Mouse (Mus musculus) layer of hippocampus, adult 9-11 months (tissue): ENCODE data around the gene Gm21103.
"Not testable (repeated sequence)": the region's sequence is repeated elsewhere in the genome, so short reads cannot be mapped to it uniquely, and the experiment has no call there.

Experiments used
- DNase-seq: peaks from one replicate; pipeline ENCODE4 v3.0.0; 2022

Gene Gm21103

DNA sequence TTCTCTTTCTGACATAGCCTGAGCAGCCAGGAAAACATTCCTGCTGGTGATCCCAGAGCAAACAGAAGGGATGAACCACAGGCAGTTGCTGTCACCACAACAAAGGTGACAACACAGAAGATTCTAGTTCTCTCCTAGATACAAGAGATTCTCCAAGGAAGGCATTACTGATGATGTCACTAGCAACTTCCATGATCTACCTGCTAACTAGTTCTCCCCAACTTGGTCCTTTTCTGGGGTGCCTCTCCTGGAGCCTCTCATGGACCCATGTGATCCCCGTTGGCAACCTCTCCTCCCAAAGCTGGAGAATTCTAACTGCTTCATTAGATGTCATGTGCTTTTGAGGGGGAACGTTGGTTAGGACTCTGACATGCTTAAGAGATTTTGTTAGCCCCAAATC is at the start of gene Gm21103:
TSS of gene Gm21103 (minus strand) at position 101 of the 400 bp plus-strand sequence.
- DNase-seq: not testable (repeated sequence)

DNA sequence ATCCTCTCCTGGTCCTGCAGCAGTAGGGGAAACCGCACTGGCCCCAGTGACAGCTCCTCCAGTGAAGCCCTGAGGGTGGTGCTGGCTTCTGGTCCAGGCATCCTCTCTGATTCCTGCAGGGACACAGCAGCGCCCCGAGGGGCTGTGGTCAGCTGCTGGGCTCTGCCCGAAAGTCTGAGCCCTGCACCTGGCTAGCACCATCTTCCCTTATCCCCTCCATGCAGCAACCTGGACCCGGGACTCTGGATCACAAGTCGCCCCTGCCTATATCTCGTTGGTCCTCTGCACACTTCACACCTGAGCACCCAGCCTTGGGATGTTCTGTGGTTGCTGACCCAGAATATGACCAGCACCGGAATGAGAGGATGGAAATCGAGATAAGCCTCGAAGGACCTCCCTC is 38.9 kb upstream of the Gm21103 start, which contains the start of gene Gm3618:
TSS of gene Gm3618 (minus strand) at position 101 of the 400 bp plus-strand sequence.
- not testable (repeated sequence) for DNase-seq

DNA sequence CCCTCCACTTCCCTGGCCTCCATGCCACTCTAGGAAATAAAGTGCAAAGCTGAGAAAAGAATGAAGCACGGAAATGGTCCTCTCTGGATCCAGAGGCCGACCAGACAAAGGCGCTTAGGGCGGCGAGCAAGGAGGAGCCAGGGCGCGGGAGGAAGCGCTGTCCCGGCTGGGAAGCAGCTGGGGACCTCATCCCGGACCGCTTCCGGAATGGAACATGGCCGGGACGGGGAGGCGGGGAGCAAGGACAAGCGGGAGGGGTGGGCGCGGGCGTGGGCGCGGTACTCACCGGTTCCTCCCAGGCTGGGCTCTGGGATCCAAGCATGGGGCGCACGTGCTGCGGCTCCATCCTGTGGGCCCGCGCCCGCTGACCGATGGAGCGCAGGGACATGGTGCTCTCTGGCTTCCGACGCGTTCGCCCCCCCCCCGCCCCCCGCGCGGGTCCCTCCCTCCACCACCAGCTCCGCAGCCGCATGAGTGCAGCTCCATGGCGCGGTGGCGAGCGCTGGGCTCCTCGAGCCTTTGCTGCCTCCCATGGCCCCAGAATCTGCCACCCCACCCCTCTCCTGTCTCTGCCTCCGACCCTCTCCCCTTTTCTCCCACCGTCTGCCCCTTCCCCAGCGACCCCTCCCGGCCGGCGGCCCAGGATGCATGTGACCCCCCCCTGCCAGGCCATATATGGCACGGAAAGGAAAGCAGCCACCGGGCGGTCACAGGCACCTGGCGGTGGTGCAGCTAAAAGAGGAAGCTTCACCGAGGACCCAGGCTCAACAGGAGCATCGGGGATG is 17.5 kb downstream of the Gm21103 start, which contains the start of gene Gm3411:
TSS of gene Gm3411 (minus strand) at position 320 of the 785 bp plus-strand sequence.
- DNase-seq: peak; percentile 14
